Comparison of ENCODE assay signal across 8 mouse cellular contexts in genomic region chr11:69087082-69087481, GRCm38 (mm10). TPM values are rescaled to one million over a fixed set of nuclear protein-coding genes. Genes with fewer than 3 reads are reported as not detected.
A peak's percentile ranks its signal among the peaks of the same experiment; 100 is the strongest.
DNase-seq lines count a peak whose midpoint lies in the region; ATAC-seq lines count a peak whose summit lies in the region.

No protein-coding gene starts in this region.

- ATAC-seq in limb, embryonic 11.5 days (ENCODE audit: insufficient number of reproducible peaks, low FRiP score, low TSS enrichment, low read depth): no peak
- ATAC-seq in erythroblast, adult 5-6 weeks (replicated peaks; ENCODE audit: low FRiP score, poor library complexity, severe bottlenecking): no peak
- ATAC-seq in activated CD4-positive, CD25-positive, alpha-beta regulatory T cell, adult 4 months: no peak

- no peaks in the 10 kb centered on the region for H3K27me3 ChIP-seq in limb, embryonic 11.5 days (ENCODE audit: control insufficient read depth, insufficient read depth, low read length)

- DNase-seq in adrenal gland, postnatal 14 days: peak; percentile 49
- DNase-seq in adrenal gland, adult 2 months: no peak
- DNase-seq in kidney, postnatal 14 days: peak; percentile 33
- no peak for DNase-seq in kidney, postnatal 36 days
- DNase-seq in cerebellum, adult 9-11 months: peak; percentile 64
- DNase-seq in limb, embryonic 11.5 days (ENCODE audit: low spot score): no peak

- 25% methylated on average over 4 of the region's 4 CpGs for WGBS in limb, embryonic 11.5 days

- H3K27ac ChIP-seq in limb, embryonic 11.5 days (replicated peaks; ENCODE audit: low read depth, low read length): no peak overlapping the region

- H3K4me1 ChIP-seq in limb, embryonic 11.5 days (ENCODE audit: control insufficient read depth, insufficient read depth, low read length): peaks cover 13% of the 10 kb centered on the region

- H3K9ac ChIP-seq in limb, embryonic 11.5 days (ENCODE audit: low read length): 0 out of 2 replicates have a peak overlapping the region, but pooled peaks have one; percentile 7

- peaks cover 8% of the 10 kb centered on the region for H3K36me3 ChIP-seq in limb, embryonic 11.5 days (ENCODE audit: control insufficient read depth, insufficient read depth, low read length)

- no peak overlapping the region; the same call in 1 of the 2 replicates for H3K4me2 ChIP-seq in limb, embryonic 11.5 days (ENCODE audit: low read depth, severe bottlenecking)

- H3K9me3 ChIP-seq in limb, embryonic 11.5 days (ENCODE audit: control insufficient read depth, low read length): no peaks in the 10 kb centered on the region

- H3K4me3 ChIP-seq in limb, embryonic 11.5 days (ENCODE audit: low read depth, low read length): 0 out of 2 replicates have a peak overlapping the region, but pooled peaks have one; percentile 5

RNA-seq across cellular contexts. Expression of gene Vamp2, which starts 1.2 kb away (rescaled TPM):
- total RNA-seq in adrenal gland, postnatal 14 days (2021): 111 and 139 TPM in 2 replicates
- 100 to 1,000 TPM; 104 to 130 TPM for total RNA-seq in adrenal gland, adult 2 months (2021)
- polyA plus RNA-seq in adrenal gland, adult 2 months (2012; rRNA removed): 425 and 479 TPM in 2 replicates
- polyA plus RNA-seq in limb, embryonic 11.5 days (2014; fragmentation: Nextera tagmentation; extraction: Ambion mirVana): 64.2 and 73.3 TPM in 2 replicates
- total RNA-seq in erythroblast, adult 5-6 weeks (2015; ENCODE audit: low replicate concordance): 50.3 and 58.7 TPM in 2 replicates
- total RNA-seq in erythroblast, adult 5-6 weeks (2017; ENCODE audit: low replicate concordance): 12.4 and 17.8 TPM in 2 replicates
- 10 to 100 TPM; 27.6 to 27.9 TPM for polyA plus RNA-seq in activated CD4-positive, CD25-positive, alpha-beta regulatory T cell, adult 4 months (2017; shearing (Covaris generic))

RNA-seq across cellular contexts. Expression of gene Per1, which starts 7.9 kb away (rescaled TPM):
- total RNA-seq in adrenal gland, postnatal 14 days (2021): 116 and 118 TPM in 2 replicates
- 10 to 100 TPM; 55.0 to 75.9 TPM for total RNA-seq in adrenal gland, adult 2 months (2021)
- 41.3 and 76.1 TPM in 2 replicates for polyA plus RNA-seq in adrenal gland, adult 2 months (2012; rRNA removed)
- 8.0 and 9.1 TPM in 2 replicates for polyA plus RNA-seq in limb, embryonic 11.5 days (2014; fragmentation: Nextera tagmentation; extraction: Ambion mirVana)
- total RNA-seq in erythroblast, adult 5-6 weeks (2015; ENCODE audit: low replicate concordance): 2.3 and 3.1 TPM in 2 replicates
- 1.7 and 1.9 TPM in 2 replicates for total RNA-seq in erythroblast, adult 5-6 weeks (2017; ENCODE audit: low replicate concordance)
- 1 to 10 TPM; 4.5 to 6.7 TPM for polyA plus RNA-seq in activated CD4-positive, CD25-positive, alpha-beta regulatory T cell, adult 4 months (2017; shearing (Covaris generic))

RNA-seq across cellular contexts. Expression of gene Tmem107, which starts 16.5 kb away (rescaled TPM):
- 12.0 and 12.3 TPM in 2 replicates for total RNA-seq in adrenal gland, postnatal 14 days (2021)
- total RNA-seq in adrenal gland, adult 2 months (2021): 10 to 100 TPM in 1 of 2 experiments, 1 to 10 TPM in 1; 9.5 to 16.9 TPM
- polyA plus RNA-seq in adrenal gland, adult 2 months (2012; rRNA removed): 46.6 and 49.1 TPM in 2 replicates
- 34.6 and 36.7 TPM in 2 replicates for polyA plus RNA-seq in limb, embryonic 11.5 days (2014; fragmentation: Nextera tagmentation; extraction: Ambion mirVana)
- 2.3 and 6.1 TPM in 2 replicates for total RNA-seq in erythroblast, adult 5-6 weeks (2015; ENCODE audit: low replicate concordance)
- 2.9 and 3.9 TPM in 2 replicates for total RNA-seq in erythroblast, adult 5-6 weeks (2017; ENCODE audit: low replicate concordance)
- 1 to 10 TPM; 4.4 to 7.1 TPM for polyA plus RNA-seq in activated CD4-positive, CD25-positive, alpha-beta regulatory T cell, adult 4 months (2017; shearing (Covaris generic))

RNA-seq across cellular contexts. Expression of gene Borcs6, which starts 27.6 kb away (rescaled TPM):
- 19.2 and 20.6 TPM in 2 replicates for total RNA-seq in adrenal gland, postnatal 14 days (2021)
- 10 to 100 TPM; 21.3 to 26.4 TPM for total RNA-seq in adrenal gland, adult 2 months (2021)
- 38.9 and 41.4 TPM in 2 replicates for polyA plus RNA-seq in adrenal gland, adult 2 months (2012; rRNA removed)
- 6.2 and 7.0 TPM in 2 replicates for polyA plus RNA-seq in limb, embryonic 11.5 days (2014; fragmentation: Nextera tagmentation; extraction: Ambion mirVana)
- total RNA-seq in erythroblast, adult 5-6 weeks (2015; ENCODE audit: low replicate concordance): 2.5 and 3.1 TPM in 2 replicates
- 1.0 and 4.7 TPM in 2 replicates for total RNA-seq in erythroblast, adult 5-6 weeks (2017; ENCODE audit: low replicate concordance)
- polyA plus RNA-seq in activated CD4-positive, CD25-positive, alpha-beta regulatory T cell, adult 4 months (2017; shearing (Covaris generic)): 1 to 10 TPM; 2.1 to 2.4 TPM

RNA-seq across cellular contexts. Expression of gene Hes7, which starts 33.1 kb away (rescaled TPM):
- total RNA-seq in adrenal gland, postnatal 14 days (2021): 0.37 TPM in 1 of 2 replicates, not detected in the other
- total RNA-seq in adrenal gland, adult 2 months (2021): not detected
- 1.3 and 1.6 TPM in 2 replicates for polyA plus RNA-seq in adrenal gland, adult 2 months (2012; rRNA removed)
- polyA plus RNA-seq in limb, embryonic 11.5 days (2014; fragmentation: Nextera tagmentation; extraction: Ambion mirVana): 0.54 and 0.65 TPM in 2 replicates
- total RNA-seq in erythroblast, adult 5-6 weeks (2015; ENCODE audit: low replicate concordance): not detected in 2 replicates
- total RNA-seq in erythroblast, adult 5-6 weeks (2017; ENCODE audit: low replicate concordance): not detected in 2 replicates
- not detected for polyA plus RNA-seq in activated CD4-positive, CD25-positive, alpha-beta regulatory T cell, adult 4 months (2017; shearing (Covaris generic))

Comparison
In these comparisons a context has a peak if more than half of its experiments do, and no peak if none do; other contexts are left out.
1. DNase-seq: peak in adrenal gland, postnatal 14 days (single experiment), kidney, postnatal 14 days (single experiment) and cerebellum, adult 9-11 months (single experiment); none in adrenal gland, adult 2 months (single experiment), kidney, postnatal 36 days (0 of 2) and limb, embryonic 11.5 days (single experiment).
2. RNA of gene Per1, which starts 7.9 kb away (total RNA-seq): 116 to 118 TPM in adrenal gland, postnatal 14 days and 55.0 to 75.9 TPM in adrenal gland, adult 2 months; 1.7 to 3.1 TPM in erythroblast, adult 5-6 weeks; every median in the first group is over 10 times any median in the second.